Mouse (Mus musculus) kidney, adult 2 months (tissue): ENCODE measurements around the gene Olah. TPM values are rescaled to one million over a fixed set of nuclear protein-coding genes. Genes with fewer than 3 reads are reported as not detected.
A peak's percentile ranks its signal among the peaks of the same experiment; 100 is the strongest.

Experiments
- DNase-seq: peaks from one replicate; pipeline ENCODE4 v3.0.0; 2021
- H3K27ac ChIP-seq: fragments of 200-500 bp; 2 replicates; pipeline ENCODE4 v1.5.1; 2012; ENCODE audit warnings: low read depth, low read length, control low read depth, inconsistent platforms; ENCODE audit not compliant: insufficient read depth
- H3K27me3 ChIP-seq: fragments of 200-500 bp; replicated peaks from 2 replicates; pipeline ENCODE4 v1.6.1; 2012; ENCODE audit warnings: mild to moderate bottlenecking, moderate library complexity, low read length, inconsistent platforms; ENCODE audit not compliant: control insufficient read depth, insufficient read depth
- H3K36me3 ChIP-seq: fragments of 200-500 bp; 2 replicates; pipeline ENCODE4 v1.6.1; 2012; ENCODE audit warnings: mild to moderate bottlenecking, moderate library complexity, low read length, inconsistent platforms; ENCODE audit not compliant: control insufficient read depth, insufficient read depth
- H3K4me1 ChIP-seq: fragments of 200-500 bp; 2 replicates; pipeline ENCODE4 v1.6.1; 2011; ENCODE audit warnings: low read length; ENCODE audit not compliant: control insufficient read depth, insufficient read depth
- H3K4me3 ChIP-seq: fragments of 200-500 bp; 2 replicates; pipeline ENCODE4 v1.5.1; 2011; ENCODE audit warnings: mild to moderate bottlenecking, low read depth, low read length, control low read depth; ENCODE audit not compliant: insufficient read depth
- CTCF ChIP-seq: fragments of 200-500 bp; conservative IDR thresholded peaks from 2 replicates; pipeline ENCODE4 v1.5.1; 2011; ENCODE audit warnings: low read depth, mild to moderate bottlenecking, control low read depth, low read length, moderate library complexity, mixed read lengths; ENCODE audit not compliant: insufficient read depth, insufficient read length
- POLR2A ChIP-seq: fragments of 200-500 bp; IDR thresholded peaks from one replicate; pipeline ENCODE4 v1.6.1; 2011; ENCODE audit warnings: low read depth, low read length, control low read depth
- WGBS: fragments of 180-500 bp; shearing (Covaris S2); methylation state at CpG from one replicate; pipeline ENCODE4 v1.1.7; 2018; 5-methylcytosine and 5-hydroxymethylcytosine counted together
- polyA plus RNA-seq: library from polyadenylated mRNA; depleted of rRNA; stranded (reverse); fragments of >200 nt; gene quantifications from 2 replicates; pipeline ENCODE4 v1.2.3, GENCODE M21; 2012

Gene Olah
- polyA plus RNA-seq, 1 experiment: not detected

DNA sequence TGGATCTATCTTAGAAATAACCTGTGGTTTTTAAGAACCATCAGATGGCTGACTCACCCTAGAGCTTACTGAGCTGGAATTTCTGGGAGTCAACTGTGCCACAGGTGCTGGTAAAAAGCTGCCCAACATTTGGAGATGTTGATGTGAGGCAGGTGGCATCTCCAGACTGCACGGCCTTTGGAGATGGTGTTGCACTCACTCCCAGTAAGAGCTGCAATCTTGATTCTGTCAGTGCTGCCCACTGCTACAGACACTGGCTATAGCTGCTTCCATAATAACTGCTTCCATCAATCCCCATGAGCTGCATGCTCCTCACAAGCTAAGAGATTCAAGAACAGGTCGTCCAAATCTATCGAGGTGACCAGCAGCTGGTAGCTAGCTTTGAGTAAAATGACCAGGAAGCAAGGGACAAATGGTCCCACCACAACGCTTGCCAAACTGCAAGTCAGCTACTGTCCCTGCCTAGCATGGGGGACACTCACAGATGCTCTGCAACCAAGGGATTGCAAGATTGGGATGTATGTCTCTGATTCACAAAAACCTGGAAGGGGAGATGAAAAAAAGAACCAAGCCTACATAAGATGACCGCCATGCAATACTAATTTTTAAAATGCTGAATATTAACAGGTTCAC, 65.8 kb downstream of the Olah start:
- DNase-seq: no peak
- TF ChIP-seq POLR2A (no peak), CTCF (no peak)
- whole genome bisulfite sequencing: 61% methylated on average over 5 of the region's 5 CpGs

DNA sequence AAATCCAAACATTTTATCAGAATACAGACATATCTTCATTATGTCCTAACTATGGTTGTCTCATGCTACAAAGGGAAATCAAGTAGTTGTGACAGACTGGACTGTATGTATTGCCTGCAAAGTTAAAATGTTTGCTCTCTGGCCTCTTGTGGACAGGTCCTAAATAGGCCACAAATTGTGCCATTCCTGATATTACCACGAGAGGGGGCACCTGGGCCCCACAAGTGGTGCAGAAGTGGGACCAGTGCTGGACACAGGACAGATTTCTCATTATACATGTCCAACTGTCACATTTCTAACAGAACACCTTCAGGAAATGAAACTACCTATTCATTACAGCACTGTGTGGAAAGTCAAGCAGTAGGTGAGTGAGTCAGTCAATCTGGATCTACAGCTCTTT, 69.7 kb downstream of the Olah start:
- DNase-seq: peak; percentile 74
- Histone ChIP-seq H3K4me3 (no peak overlapping the region), H3K27ac (no peak overlapping the region), H3K27me3 (no peaks in the 10 kb centered on the region), H3K36me3 (peaks cover 2% of the 10 kb centered on the region), H3K4me1 (0 out of 2 replicates have a peak, but pooled peaks cover 5% of the 10 kb centered on the region)
- 34% methylated on average over 1 of the region's 1 CpGs for WGBS
- TF ChIP-seq CTCF (peak; percentile 69), POLR2A (no peak)

More for the DNA sequence above, 65.8 kb downstream of the Olah start:
- no peaks in the 10 kb centered on the region; the same call in 1 of the 2 replicates for H3K36me3 ChIP-seq
- peaks cover 5% of the 10 kb centered on the region; the same call in 1 of the 2 replicates for H3K4me1 ChIP-seq
- H3K27ac ChIP-seq: no peak overlapping the region
- no peaks in the 10 kb centered on the region for H3K27me3 ChIP-seq
- H3K4me3 ChIP-seq: no peak overlapping the region

- peaks cover 2% of the 10 kb centered on the region for H3K36me3 ChIP-seq
- DNase-seq: no peak
These were observed 70.5 kb downstream of the Olah start for GRCm38 (mm10) chr2:3326547-3326946.

GRCm38 (mm10) chr2:3324381-3325130, 72.5 kb downstream of the Olah start:
- no peak overlapping the region for H3K4me3 ChIP-seq
- peaks cover 2% of the 10 kb centered on the region for H3K36me3 ChIP-seq
- TF ChIP-seq CTCF: no peak
- no peak for TF ChIP-seq POLR2A
- DNase-seq: no peak
- H3K27me3 ChIP-seq: no peaks in the 10 kb centered on the region
- WGBS: 96% methylated on average over 7 of the region's 7 CpGs
- H3K4me1 ChIP-seq: no peaks in the 10 kb centered on the region
- no peak overlapping the region for H3K27ac ChIP-seq

More at GRCm38 (mm10) chr2:3326547-3326946, 70.5 kb downstream of the Olah start:
- WGBS: 81% methylated on average over 1 of the region's 1 CpGs
- Histone ChIP-seq H3K4me3 (no peak overlapping the region), H3K27ac (no peak overlapping the region), H3K27me3 (no peaks in the 10 kb centered on the region), H3K4me1 (0 out of 2 replicates have a peak, but pooled peaks cover 5% of the 10 kb centered on the region)
- TF ChIP-seq POLR2A: no peak
- no peak for TF ChIP-seq CTCF

DNA sequence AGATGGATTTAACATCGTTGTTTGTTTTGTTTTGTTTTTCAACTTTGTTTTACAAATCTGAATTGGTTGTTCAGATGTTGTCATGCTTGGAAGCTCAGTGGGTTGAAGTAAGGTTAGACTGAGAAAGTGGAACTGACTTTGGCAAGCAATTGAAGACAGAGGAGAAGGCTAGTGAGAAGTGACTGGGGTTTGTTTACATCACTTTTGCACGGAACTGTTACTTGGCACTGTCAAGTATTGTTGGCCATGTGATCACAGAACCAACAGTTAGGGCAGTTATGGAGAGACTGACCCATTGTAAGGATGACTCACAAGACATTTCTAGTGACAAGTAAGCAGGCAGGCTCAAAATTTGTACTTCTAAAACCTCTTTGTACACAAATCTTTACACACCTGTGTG, 73.9 kb downstream of the Olah start:
- Histone ChIP-seq H3K36me3 (peaks cover 2% of the 10 kb centered on the region), H3K27me3 (no peaks in the 10 kb centered on the region), H3K27ac (no peak overlapping the region), H3K4me1 (no peaks in the 10 kb centered on the region), H3K4me3 (no peak overlapping the region)
- no peak for DNase-seq
- 76% methylated on average over 2 of the region's 2 CpGs for WGBS
- no peak for TF ChIP-seq POLR2A
- TF ChIP-seq CTCF: no peak

DNA sequence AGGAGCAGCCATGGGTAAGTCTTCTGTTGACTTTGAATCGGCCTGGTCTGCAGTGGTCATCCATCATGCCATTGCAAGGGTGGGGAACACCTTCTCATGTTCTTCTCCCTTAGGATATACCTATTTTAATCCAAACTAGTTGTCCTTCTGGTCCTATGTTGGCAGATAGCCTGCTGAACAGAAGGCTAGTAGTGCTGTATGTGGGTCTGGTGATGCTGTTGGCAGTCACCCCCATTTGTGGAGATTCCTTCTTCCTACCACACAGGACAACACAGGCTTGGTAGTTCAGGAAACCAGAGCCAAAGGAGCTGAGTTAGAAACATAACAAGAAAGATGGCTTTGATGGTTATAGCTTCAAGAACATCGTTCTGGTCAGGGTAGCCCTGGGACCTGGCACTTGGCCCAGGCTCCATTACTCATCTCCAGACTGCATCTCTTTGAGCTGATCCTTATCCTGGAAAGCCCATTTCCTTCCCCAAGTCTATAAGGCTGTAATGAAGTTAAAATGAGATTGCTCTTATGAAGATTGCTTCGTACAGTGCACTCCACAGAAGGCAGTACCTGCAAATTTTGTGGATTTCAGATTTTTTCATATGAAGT, 91.5 kb downstream of the Olah start:
- WGBS: 32% methylated on average over 3 of the region's 3 CpGs
- H3K4me3 ChIP-seq: no peak overlapping the region
- no peaks in the 10 kb centered on the region for H3K4me1 ChIP-seq
- no peaks in the 10 kb centered on the region for H3K36me3 ChIP-seq
- no peak for TF ChIP-seq POLR2A
- TF ChIP-seq CTCF: no peak
- no peak overlapping the region for H3K27ac ChIP-seq
- DNase-seq: peak; percentile 41
- no peaks in the 10 kb centered on the region for H3K27me3 ChIP-seq

- TF ChIP-seq POLR2A: no peak
- no peak for TF ChIP-seq CTCF
- DNase-seq: no peak
- Histone ChIP-seq H3K36me3 (no peaks in the 10 kb centered on the region), H3K4me3 (no peak overlapping the region), H3K27me3 (no peaks in the 10 kb centered on the region), H3K27ac (no peak overlapping the region), H3K4me1 (no peaks in the 10 kb centered on the region)
- WGBS: 95% methylated on average over 7 of the region's 7 CpGs
These were observed 101.2 kb downstream of the Olah start for GRCm38 (mm10) chr2:3295826-3296225.
